Mouse (Mus musculus): ENCODE results near the gene Noxa1. TPM values are rescaled to one million over a fixed set of nuclear protein-coding genes. Genes with fewer than 3 reads are reported as not detected.

Noxa1 gene
- polyA plus RNA-seq, 1 experiment from 2014 or later, result not detected

DNA sequence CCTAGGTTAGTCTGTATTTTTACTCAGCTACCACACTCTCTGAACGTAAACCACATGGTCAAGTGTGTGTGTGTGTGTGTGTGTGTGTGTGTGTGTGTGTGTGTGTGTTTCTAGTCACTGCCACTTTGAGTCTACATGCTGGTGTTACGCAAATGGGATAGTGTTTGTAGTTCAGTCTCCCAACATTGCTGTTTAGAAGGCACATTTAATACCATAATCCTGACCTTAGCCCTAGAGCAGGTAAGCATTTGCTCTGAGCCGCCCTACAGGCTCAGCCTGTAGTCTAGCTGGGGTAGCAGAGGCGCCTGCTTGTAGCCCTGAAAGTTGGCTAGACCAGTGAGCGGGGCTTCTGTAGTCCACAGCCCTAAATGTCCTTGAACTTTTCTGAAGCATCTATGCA, 31.4 kb downstream of the Noxa1 start:
- Histone ChIP-seq H3K4me2 (no peak overlapping the region), H3K9me3 (ENCODE audit: control insufficient read depth, low read length) (no peaks in the 10 kb centered on the region), H3K4me3 (ENCODE audit: low read depth, low read length) (no peak overlapping the region), H3K27me3 (ENCODE audit: control insufficient read depth, insufficient read depth, low read length) (no peaks in the 10 kb centered on the region), H3K4me1 (ENCODE audit: control insufficient read depth, insufficient read depth, low read length) (no peaks in the 10 kb centered on the region), H3K36me3 (ENCODE audit: control insufficient read depth, insufficient read depth, low read length) (no peaks in the 10 kb centered on the region), H3K27ac (ENCODE audit: low read depth, low read length) (no peak overlapping the region), H3K9ac (ENCODE audit: low read length) (no peak overlapping the region)
- 94% methylated on average over 5 of the region's 5 CpGs for WGBS
- ATAC-seq (ENCODE audit: low FRiP score) (no peak), DNase-seq (ENCODE audit: low spot score, missing footprints) (no peak)

GRCm38 (mm10) chr2:25058926-25059325, 36.0 kb downstream of the Noxa1 start:
- 86% methylated on average over 7 of the region's 7 CpGs for WGBS
- no peak for ATAC-seq (ENCODE audit: low FRiP score)
- H3K4me3 ChIP-seq (ENCODE audit: low read depth, low read length), result no peak overlapping the region
- DNase-seq (ENCODE audit: low spot score, missing footprints), result no peak
- no peaks in the 10 kb centered on the region for H3K27me3 ChIP-seq (ENCODE audit: control insufficient read depth, insufficient read depth, low read length)
- peaks cover 6% of the 10 kb centered on the region; the same call in 1 of the 2 replicates for H3K36me3 ChIP-seq (ENCODE audit: control insufficient read depth, insufficient read depth, low read length)
- no peak overlapping the region for H3K9ac ChIP-seq (ENCODE audit: low read length)
- H3K4me2 ChIP-seq, result no peak overlapping the region
- no peak overlapping the region for H3K27ac ChIP-seq (ENCODE audit: low read depth, low read length)
- peaks cover 12% of the 10 kb centered on the region for H3K4me1 ChIP-seq (ENCODE audit: control insufficient read depth, insufficient read depth, low read length)
- H3K9me3 ChIP-seq (ENCODE audit: control insufficient read depth, low read length), result no peaks in the 10 kb centered on the region

DNA sequence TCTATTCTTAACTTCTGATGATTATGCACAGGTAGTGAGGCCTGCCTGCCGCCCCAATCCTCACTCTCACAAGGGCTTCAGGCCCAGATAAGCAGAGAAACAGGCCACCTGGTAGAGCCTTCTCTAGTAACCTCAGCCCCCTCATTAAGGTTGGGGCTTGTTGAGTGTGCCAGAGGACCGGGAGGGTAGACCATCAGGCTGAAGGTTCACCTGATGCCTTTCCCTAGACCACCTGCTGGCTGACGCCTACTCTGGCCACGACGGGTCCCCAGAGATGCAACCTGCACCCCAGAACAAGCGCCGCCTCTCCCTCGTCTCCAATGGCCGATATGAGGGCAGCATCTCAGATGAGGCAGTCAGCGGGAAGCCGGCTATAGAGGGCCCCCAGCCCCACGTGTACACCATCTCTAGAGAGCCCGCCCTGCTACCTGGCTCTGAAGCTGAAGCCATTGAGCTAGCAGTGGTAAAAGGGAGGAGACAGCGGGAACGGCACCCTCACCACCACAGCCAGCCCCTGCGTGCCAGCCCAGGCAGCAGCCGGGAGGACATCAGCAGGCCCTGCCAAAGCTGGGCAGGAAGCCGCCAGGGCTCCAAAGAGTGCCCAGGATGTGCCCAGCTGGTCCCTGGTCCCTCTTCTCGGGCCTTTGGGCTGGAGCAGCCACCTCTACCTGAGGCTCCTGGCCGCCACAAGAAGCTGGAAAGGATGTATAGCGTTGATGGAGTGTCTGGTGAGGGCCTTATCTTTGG, 39.4 kb downstream of the Noxa1 start:
- peaks cover 6% of the 10 kb centered on the region; the same call in 1 of the 2 replicates for H3K36me3 ChIP-seq (ENCODE audit: control insufficient read depth, insufficient read depth, low read length)
- peak overlapping the region; percentile 87 for H3K9ac ChIP-seq (ENCODE audit: low read length)
- WGBS, result 89% methylated on average over 21 of the region's 21 CpGs
- no peak overlapping the region for H3K27ac ChIP-seq (ENCODE audit: low read depth, low read length)
- H3K27me3 ChIP-seq (ENCODE audit: control insufficient read depth, insufficient read depth, low read length), result no peaks in the 10 kb centered on the region
- no peak for DNase-seq (ENCODE audit: low spot score, missing footprints)
- H3K4me3 ChIP-seq (ENCODE audit: low read depth, low read length), result peak overlapping the region; percentile 90
- peak overlapping the region; percentile 79; the same call in 1 of the 2 replicates for H3K4me2 ChIP-seq
- peaks cover 12% of the 10 kb centered on the region for H3K4me1 ChIP-seq (ENCODE audit: control insufficient read depth, insufficient read depth, low read length)
- 0 out of 2 replicates have a peak, but pooled peaks have one; percentile 0 for ATAC-seq (ENCODE audit: low FRiP score)
- H3K9me3 ChIP-seq (ENCODE audit: control insufficient read depth, low read length), result no peaks in the 10 kb centered on the region

DNA sequence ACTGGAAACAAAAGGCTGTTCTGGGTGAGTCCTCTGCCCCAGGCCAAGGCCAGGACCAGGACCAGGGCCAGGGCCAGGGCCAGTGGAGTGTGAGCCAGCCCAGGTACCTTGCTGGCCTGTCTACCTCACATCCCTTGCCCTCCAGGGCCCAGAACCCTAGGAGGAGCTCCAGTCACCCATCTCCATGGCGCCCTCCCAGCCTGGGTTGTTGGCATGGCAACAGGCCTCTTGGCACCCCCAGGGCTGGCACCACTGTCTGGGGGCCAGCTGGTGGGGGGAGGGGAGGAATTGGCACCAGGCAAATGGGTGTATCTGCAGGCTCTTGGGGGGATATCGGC, 39.9 kb downstream of the Noxa1 start:
- ATAC-seq (ENCODE audit: low FRiP score), result peak; percentile 31
- Histone ChIP-seq H3K9me3 (ENCODE audit: control insufficient read depth, low read length) (no peaks in the 10 kb centered on the region), H3K27ac (ENCODE audit: low read depth, low read length) (no peak overlapping the region), H3K36me3 (ENCODE audit: control insufficient read depth, insufficient read depth, low read length) (peaks cover 6% of the 10 kb centered on the region; the same call in 1 of the 2 replicates), H3K4me3 (ENCODE audit: low read depth, low read length) (peak overlapping the region; percentile 90), H3K9ac (ENCODE audit: low read length) (peak overlapping the region; percentile 87), H3K4me1 (ENCODE audit: control insufficient read depth, insufficient read depth, low read length) (peaks cover 12% of the 10 kb centered on the region), H3K4me2 (peak overlapping the region; percentile 79), H3K27me3 (ENCODE audit: control insufficient read depth, insufficient read depth, low read length) (no peaks in the 10 kb centered on the region)
- WGBS, result 52% methylated on average over 2 of the region's 2 CpGs
- DNase-seq (ENCODE audit: low spot score, missing footprints), result no peak

- Histone ChIP-seq H3K4me1 (ENCODE audit: control insufficient read depth, insufficient read depth, low read length) (peaks cover 12% of the 10 kb centered on the region), H3K9ac (ENCODE audit: low read length) (peak within 1 kb of the TSS; percentile 87), H3K9me3 (ENCODE audit: control insufficient read depth, low read length) (no peaks in the 10 kb centered on the region), H3K4me2 (peak within 1 kb of the TSS; percentile 79), H3K27me3 (ENCODE audit: control insufficient read depth, insufficient read depth, low read length) (no peaks in the 10 kb centered on the region), H3K4me3 (ENCODE audit: low read depth, low read length) (peak within 1 kb of the TSS; percentile 90), H3K36me3 (ENCODE audit: control insufficient read depth, insufficient read depth, low read length) (peaks cover 6% of the 10 kb centered on the region; the same call in 1 of the 2 replicates), H3K27ac (ENCODE audit: low read depth, low read length) (no peak within 1 kb of the TSS)
- 6% methylated on average over 44 of the region's 47 CpGs for WGBS
- peak; percentile 97 for DNase-seq (ENCODE audit: low spot score, missing footprints)
- peak; percentile 96 for ATAC-seq (ENCODE audit: low FRiP score)
Measured at GRCm38 (mm10) chr2:25054221-25055067, 40.5 kb downstream of the Noxa1 start, which contains the start of gene Nsmf. Gene Nsmf (plus strand): TSS chr2:25054355.

DNA sequence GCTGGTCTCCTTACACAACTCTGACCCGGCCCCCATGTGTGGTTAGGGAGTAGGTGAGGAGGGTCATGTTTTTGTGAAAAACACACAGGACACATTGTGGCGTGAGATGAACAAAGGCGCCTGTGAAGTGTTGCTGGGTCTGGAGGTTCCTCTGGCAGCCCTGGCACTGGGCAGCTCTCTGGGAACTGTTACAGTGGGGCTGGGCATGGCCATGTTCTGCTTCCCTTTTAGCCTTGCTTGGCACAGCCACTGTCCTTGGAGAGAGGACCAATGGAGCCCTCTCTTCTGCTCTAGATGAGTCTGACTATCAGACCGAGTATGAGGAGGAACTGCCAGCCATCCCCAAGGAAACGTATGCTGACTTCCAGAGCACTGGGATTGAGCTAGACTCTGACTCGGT, 41.8 kb downstream of the Noxa1 start:
- H3K27ac ChIP-seq (ENCODE audit: low read depth, low read length), result no peak overlapping the region
- 87% methylated on average over 6 of the region's 6 CpGs for WGBS
- no peak overlapping the region for H3K4me2 ChIP-seq
- DNase-seq (ENCODE audit: low spot score, missing footprints) (no peak), ATAC-seq (ENCODE audit: low FRiP score) (no peak)
- no peak overlapping the region for H3K9ac ChIP-seq (ENCODE audit: low read length)
- no peaks in the 10 kb centered on the region for H3K27me3 ChIP-seq (ENCODE audit: control insufficient read depth, insufficient read depth, low read length)
- H3K4me1 ChIP-seq (ENCODE audit: control insufficient read depth, insufficient read depth, low read length), result peaks cover 12% of the 10 kb centered on the region
- H3K9me3 ChIP-seq (ENCODE audit: control insufficient read depth, low read length), result no peaks in the 10 kb centered on the region
- peaks cover 4% of the 10 kb centered on the region; the same call in 1 of the 2 replicates for H3K36me3 ChIP-seq (ENCODE audit: control insufficient read depth, insufficient read depth, low read length)
- no peak overlapping the region for H3K4me3 ChIP-seq (ENCODE audit: low read depth, low read length)

GRCm38 (mm10) chr2:25051450-25051849, 43.5 kb downstream of the Noxa1 start:
- WGBS, result 84% methylated on average over 8 of the region's 8 CpGs
- no peaks in the 10 kb centered on the region for H3K9me3 ChIP-seq (ENCODE audit: control insufficient read depth, low read length)
- H3K9ac ChIP-seq (ENCODE audit: low read length), result no peak overlapping the region

GRCm38 (mm10) chr2:25050921-25051320, 44.0 kb downstream of the Noxa1 start:
- ATAC-seq (ENCODE audit: low FRiP score) (no peak), DNase-seq (ENCODE audit: low spot score, missing footprints) (no peak)
- Histone ChIP-seq H3K27ac (ENCODE audit: low read depth, low read length) (no peak overlapping the region), H3K36me3 (ENCODE audit: control insufficient read depth, insufficient read depth, low read length) (no peaks in the 10 kb centered on the region), H3K27me3 (ENCODE audit: control insufficient read depth, insufficient read depth, low read length) (no peaks in the 10 kb centered on the region), H3K4me1 (ENCODE audit: control insufficient read depth, insufficient read depth, low read length) (peaks cover 12% of the 10 kb centered on the region), H3K9ac (ENCODE audit: low read length) (no peak overlapping the region), H3K4me3 (ENCODE audit: low read depth, low read length) (no peak overlapping the region), H3K9me3 (ENCODE audit: control insufficient read depth, low read length) (no peaks in the 10 kb centered on the region), H3K4me2 (no peak overlapping the region)
- WGBS, result 93% methylated on average over 7 of the region's 7 CpGs

More at GRCm38 (mm10) chr2:25051450-25051849, 43.5 kb downstream of the Noxa1 start:
- Histone ChIP-seq H3K4me3 (ENCODE audit: low read depth, low read length) (no peak overlapping the region), H3K27ac (ENCODE audit: low read depth, low read length) (no peak overlapping the region), H3K36me3 (ENCODE audit: control insufficient read depth, insufficient read depth, low read length) (no peaks in the 10 kb centered on the region), H3K4me2 (no peak overlapping the region), H3K27me3 (ENCODE audit: control insufficient read depth, insufficient read depth, low read length) (no peaks in the 10 kb centered on the region), H3K4me1 (ENCODE audit: control insufficient read depth, insufficient read depth, low read length) (peaks cover 12% of the 10 kb centered on the region)
- DNase-seq (ENCODE audit: low spot score, missing footprints), result no peak
- ATAC-seq (ENCODE audit: low FRiP score), result no peak

GRCm38 (mm10) chr2:25040089-25040488, 54.9 kb downstream of the Noxa1 start:
- DNase-seq (ENCODE audit: low spot score, missing footprints), result no peak
- Histone ChIP-seq H3K4me2 (no peak overlapping the region), H3K4me1 (ENCODE audit: control insufficient read depth, insufficient read depth, low read length) (no peaks in the 10 kb centered on the region), H3K9ac (ENCODE audit: low read length) (no peak overlapping the region), H3K9me3 (ENCODE audit: control insufficient read depth, low read length) (no peaks in the 10 kb centered on the region), H3K36me3 (ENCODE audit: control insufficient read depth, insufficient read depth, low read length) (no peaks in the 10 kb centered on the region), H3K27ac (ENCODE audit: low read depth, low read length) (no peak overlapping the region), H3K27me3 (ENCODE audit: control insufficient read depth, insufficient read depth, low read length) (no peaks in the 10 kb centered on the region), H3K4me3 (ENCODE audit: low read depth, low read length) (no peak overlapping the region)
- 82% methylated on average over 5 of the region's 5 CpGs for WGBS
- ATAC-seq (ENCODE audit: low FRiP score), result no peak
